Mouse (Mus musculus): Measurements from ENCODE around the gene Cebpz. TPM values are rescaled to one million over a fixed set of nuclear protein-coding genes. Genes with fewer than 3 reads are reported as not detected.
A peak's percentile ranks its signal among the peaks of the same experiment; 100 is the strongest.

Cebpz gene
- polyA plus RNA-seq, 1 experiment from 2014 or later, result 72.3 TPM

DNA sequence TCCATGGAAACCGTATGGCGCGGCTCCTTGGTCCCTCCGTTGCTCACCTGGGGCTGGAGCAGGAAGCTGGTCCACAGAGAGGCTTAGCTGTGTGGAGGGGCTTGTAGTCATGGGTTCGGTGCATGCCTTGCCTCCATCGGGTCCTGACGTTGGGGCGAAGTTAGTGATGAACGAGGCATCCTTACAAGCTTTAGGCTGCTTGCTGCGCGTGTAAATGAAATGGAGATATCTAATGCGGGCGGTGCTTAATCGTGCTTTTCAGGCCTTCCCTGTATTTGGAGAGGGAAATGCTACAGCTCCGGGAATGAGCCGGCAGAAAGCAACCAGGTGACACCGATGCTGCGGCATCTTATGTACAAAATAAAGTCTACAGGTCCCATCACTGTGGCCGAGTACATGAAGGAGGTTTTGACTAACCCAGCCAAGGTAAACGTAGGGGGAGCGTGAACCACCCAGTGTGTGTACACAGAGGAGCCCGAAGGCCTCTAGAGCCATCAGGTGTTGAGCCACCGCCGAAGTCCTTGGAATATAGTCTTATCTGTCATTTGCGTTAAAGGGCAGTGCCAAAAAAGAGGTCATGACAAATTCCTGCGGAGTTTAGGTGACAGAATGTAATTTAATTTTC is 475 bp upstream of the Cebpz start:
- Histone ChIP-seq H3K36me3 (ENCODE audit: poor library complexity, severe bottlenecking) (peaks cover 47% of the 10 kb centered on the region), H3K4me2 (peak overlapping the region; percentile 70), H3K9me3 (replicated peaks) (no peaks in the 10 kb centered on the region), H3K4me1 (peaks cover 36% of the 10 kb centered on the region), H3K27me3 (no peaks in the 10 kb centered on the region), H3K9ac (peak overlapping the region; percentile 76), H3K4me3 (peak overlapping the region; percentile 89), H3K27ac (0 out of 2 replicates have a peak overlapping the region, but pooled peaks have one; percentile 31)
- peak; percentile 29; the same call in 1 of the 2 replicates for ATAC-seq
- WGBS, result 10% methylated on average over 26 of the region's 26 CpGs

DNA sequence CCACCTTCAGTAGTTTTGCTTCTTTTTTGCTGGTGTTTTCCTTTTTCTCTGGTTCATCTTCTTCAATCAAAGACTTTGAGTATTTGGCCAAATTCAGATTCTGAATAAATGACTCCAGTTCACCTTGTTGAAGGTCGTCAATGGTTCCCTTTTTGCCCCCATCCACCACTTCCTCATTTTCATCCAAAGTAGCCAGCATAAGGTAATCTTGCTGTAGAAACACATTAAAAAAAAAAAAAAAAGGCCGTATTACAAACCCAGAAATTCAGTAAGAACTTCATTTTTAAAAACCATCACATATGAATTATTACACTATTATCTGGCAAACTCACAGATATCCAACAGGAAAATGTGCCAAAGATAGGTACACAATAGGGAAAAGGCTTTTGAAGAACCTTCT is 1.0 kb downstream of the Cebpz start:
- Histone ChIP-seq H3K9ac (peak overlapping the region; percentile 76), H3K4me3 (peak overlapping the region; percentile 89), H3K36me3 (ENCODE audit: poor library complexity, severe bottlenecking) (peaks cover 49% of the 10 kb centered on the region), H3K27me3 (no peaks in the 10 kb centered on the region), H3K4me2 (peak overlapping the region; percentile 70), H3K27ac (no peak overlapping the region), H3K4me1 (peaks cover 36% of the 10 kb centered on the region), H3K9me3 (replicated peaks) (no peaks in the 10 kb centered on the region)
- no peak for ATAC-seq
- WGBS, result 89% methylated on average over 2 of the region's 2 CpGs

DNA sequence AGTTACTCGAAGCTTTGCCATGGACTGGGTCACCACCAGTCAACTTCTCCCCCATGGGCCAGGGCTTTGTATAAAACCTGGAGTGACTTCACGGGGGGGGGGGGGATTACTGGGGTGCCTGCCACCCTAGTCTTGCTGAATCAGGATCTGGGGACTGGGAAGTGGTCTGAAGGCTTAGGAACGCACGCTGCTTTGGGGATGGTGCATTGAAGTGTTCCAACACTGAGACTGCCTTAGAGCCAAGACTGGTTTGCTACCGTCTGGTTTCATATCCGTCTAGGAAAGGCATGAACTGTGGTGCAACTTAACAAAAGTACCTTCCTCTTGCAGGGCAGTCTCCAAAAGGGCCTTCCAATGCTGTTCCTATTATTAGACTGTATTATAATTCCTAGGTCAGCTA is 19.2 kb downstream of the Cebpz start:
- H3K9me3 ChIP-seq (replicated peaks), result no peaks in the 10 kb centered on the region
- 0 out of 2 replicates have a peak overlapping the region, but pooled peaks have one; percentile 78 for H3K9ac ChIP-seq
- no peak overlapping the region for H3K27ac ChIP-seq
- peaks cover 37% of the 10 kb centered on the region for H3K36me3 ChIP-seq (ENCODE audit: poor library complexity, severe bottlenecking)
- H3K4me2 ChIP-seq, result peak overlapping the region; percentile 77
- no peaks in the 10 kb centered on the region for H3K27me3 ChIP-seq
- H3K4me3 ChIP-seq, result no peak overlapping the region
- WGBS, result 38% methylated on average over 6 of the region's 6 CpGs
- ATAC-seq, result no peak
- H3K4me1 ChIP-seq, result peaks cover 20% of the 10 kb centered on the region

DNA sequence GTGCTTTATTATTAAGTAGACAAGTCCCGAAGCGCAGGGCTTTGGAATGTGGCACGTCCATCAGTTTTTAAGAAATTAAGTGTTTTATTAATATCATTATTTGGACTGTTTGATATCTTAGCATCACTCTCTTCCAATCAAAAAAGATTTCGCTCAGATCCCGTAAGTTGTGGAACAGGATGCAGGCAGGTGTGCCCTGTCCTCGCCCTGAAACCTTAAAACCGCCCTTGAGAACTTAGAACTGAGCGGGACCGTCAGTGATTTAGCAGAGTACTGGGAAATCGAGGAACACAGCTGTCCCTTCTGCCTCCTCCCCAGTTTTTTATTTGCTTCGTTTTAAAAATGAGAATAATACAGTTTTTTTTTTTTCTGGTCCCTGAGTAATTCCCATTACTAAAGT is 20.0 kb downstream of the Cebpz start:
- H3K9ac ChIP-seq, result peak overlapping the region; percentile 78
- peaks cover 30% of the 10 kb centered on the region for H3K36me3 ChIP-seq (ENCODE audit: poor library complexity, severe bottlenecking)
- H3K4me3 ChIP-seq, result peak overlapping the region; percentile 65
- ATAC-seq, result peak; percentile 19
- H3K27ac ChIP-seq, result peak overlapping the region; percentile 75
- H3K27me3 ChIP-seq, result no peaks in the 10 kb centered on the region
- no peaks in the 10 kb centered on the region for H3K9me3 ChIP-seq (replicated peaks)
- 3% methylated on average over 11 of the region's 11 CpGs for WGBS
- H3K4me2 ChIP-seq, result peak overlapping the region; percentile 77
- H3K4me1 ChIP-seq, result peaks cover 20% of the 10 kb centered on the region

DNA sequence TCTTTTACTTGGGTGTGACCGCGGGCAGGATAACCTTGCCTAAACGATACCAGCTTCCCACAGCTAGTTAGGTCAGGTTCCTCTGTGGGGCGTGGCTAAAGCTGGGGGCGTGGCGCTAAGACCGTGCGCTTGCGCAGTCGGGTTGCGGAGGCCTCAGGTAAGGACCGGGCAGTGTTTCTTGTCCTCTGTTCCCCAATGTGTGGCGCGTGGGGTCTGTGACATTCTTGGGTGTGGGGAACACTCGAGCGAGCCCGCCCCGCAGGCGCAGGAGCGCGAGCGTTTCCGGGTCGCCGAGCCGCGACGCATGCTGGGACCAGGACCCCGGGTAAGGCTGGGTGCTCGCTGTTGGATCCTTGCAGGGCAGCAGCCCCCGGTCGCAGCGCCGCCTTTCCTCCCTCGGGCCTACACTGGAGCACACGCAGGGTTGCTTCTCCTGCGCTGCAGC is 20.5 kb downstream of the Cebpz start, which contains the start of gene Cebpzos:
Gene Cebpzos, plus strand, starts transcription at position 132 of the 445 bp plus-strand sequence.
- Histone ChIP-seq H3K9me3 (replicated peaks) (no peaks in the 10 kb centered on the region), H3K36me3 (ENCODE audit: poor library complexity, severe bottlenecking) (peaks cover 25% of the 10 kb centered on the region), H3K4me1 (peaks cover 20% of the 10 kb centered on the region), H3K27me3 (no peaks in the 10 kb centered on the region), H3K27ac (peak within 1 kb of the TSS; percentile 75), H3K4me2 (peak within 1 kb of the TSS; percentile 77), H3K9ac (peak within 1 kb of the TSS; percentile 78), H3K4me3 (peak within 1 kb of the TSS; percentile 65)
- under 1% methylated on average over 37 of the region's 37 CpGs for WGBS
- ATAC-seq, result peak; percentile 93

DNA sequence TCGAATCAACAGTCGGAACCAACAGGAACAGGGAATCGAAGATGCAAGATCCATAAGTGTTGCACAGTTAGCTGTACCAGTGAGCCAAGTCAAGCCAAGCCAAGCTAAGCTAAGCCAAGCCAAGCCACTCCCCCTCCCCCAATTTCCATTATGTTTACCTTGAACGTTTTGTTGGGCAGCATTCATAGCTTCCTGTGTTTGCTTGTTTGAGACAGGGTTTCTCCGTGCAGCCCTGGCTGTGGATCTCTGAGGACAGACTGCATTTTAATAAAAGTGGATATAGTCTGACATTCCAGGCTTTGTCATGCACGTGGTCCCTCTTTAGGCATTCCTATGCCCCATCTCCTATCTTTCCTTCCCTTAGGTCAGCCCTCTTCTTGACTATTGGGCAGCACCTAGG is 21.1 kb downstream of the Cebpz start:
- WGBS, result 51% methylated on average over 6 of the region's 6 CpGs
- Histone ChIP-seq H3K36me3 (ENCODE audit: poor library complexity, severe bottlenecking) (peaks cover 20% of the 10 kb centered on the region), H3K4me3 (peak overlapping the region; percentile 65)

DNA sequence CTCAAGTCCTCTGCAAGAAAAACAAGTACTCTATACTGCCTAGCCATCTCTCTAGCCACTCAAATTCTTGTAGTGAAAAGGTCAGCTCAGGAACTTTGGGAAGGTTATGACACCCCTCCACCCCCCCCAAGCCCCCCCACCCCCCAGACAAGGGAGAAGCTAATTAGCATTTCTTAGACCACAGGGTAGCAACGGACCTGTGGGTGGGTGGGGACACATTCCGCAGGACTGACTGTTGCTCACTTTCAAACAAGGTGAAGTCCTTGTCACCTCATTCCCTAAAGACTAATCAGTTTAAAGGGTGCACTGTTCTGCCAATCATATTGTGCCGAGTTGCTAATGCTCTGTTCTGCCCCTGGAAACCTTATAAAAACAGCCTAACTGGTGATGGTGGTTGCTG is 22.9 kb downstream of the Cebpz start:
- Histone ChIP-seq H3K4me2 (no peak overlapping the region), H3K27me3 (no peaks in the 10 kb centered on the region), H3K9ac (no peak overlapping the region), H3K36me3 (ENCODE audit: poor library complexity, severe bottlenecking) (peaks cover 6% of the 10 kb centered on the region), H3K27ac (no peak overlapping the region), H3K4me3 (no peak overlapping the region), H3K4me1 (peaks cover 20% of the 10 kb centered on the region), H3K9me3 (replicated peaks) (no peaks in the 10 kb centered on the region)
- 70% methylated on average over 3 of the region's 3 CpGs for WGBS
- ATAC-seq, result no peak

More for the DNA sequence above, 21.1 kb downstream of the Cebpz start:
- Histone ChIP-seq H3K4me2 (peak overlapping the region; percentile 77), H3K9me3 (replicated peaks) (no peaks in the 10 kb centered on the region), H3K9ac (peak overlapping the region; percentile 78), H3K27ac (peak overlapping the region; percentile 75; the same call in 1 of the 2 replicates), H3K27me3 (no peaks in the 10 kb centered on the region), H3K4me1 (peaks cover 20% of the 10 kb centered on the region)
- peak; percentile 42 for ATAC-seq

DNA sequence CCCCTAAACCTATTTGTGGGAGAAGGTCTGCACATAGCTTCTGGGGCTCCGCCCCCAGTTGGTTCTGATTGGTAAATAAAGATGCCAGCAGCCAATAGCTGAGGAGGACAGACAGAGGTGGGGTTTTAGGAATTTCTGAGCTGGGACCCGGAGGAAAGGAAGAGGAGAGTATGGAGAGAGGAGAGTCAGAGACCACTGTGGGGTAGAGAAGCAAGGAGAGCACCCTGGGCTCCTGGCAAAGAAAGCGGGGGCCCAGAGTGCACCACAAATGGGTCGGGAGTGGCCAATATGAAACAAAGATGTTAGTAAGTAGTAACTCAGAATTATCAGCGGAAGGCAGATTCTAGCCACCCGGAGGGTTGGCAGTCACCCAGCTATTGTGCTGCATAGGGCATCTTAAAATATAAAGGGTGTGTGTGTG is 24.0 kb downstream of the Cebpz start:
- H3K4me2 ChIP-seq, result peak overlapping the region; percentile 56
- no peaks in the 10 kb centered on the region for H3K9me3 ChIP-seq (replicated peaks)
- H3K27me3 ChIP-seq, result no peaks in the 10 kb centered on the region
- H3K4me1 ChIP-seq, result peaks cover 17% of the 10 kb centered on the region
- no peaks in the 10 kb centered on the region for H3K36me3 ChIP-seq (ENCODE audit: poor library complexity, severe bottlenecking)
- peak; percentile 69 for ATAC-seq
- peak overlapping the region; percentile 28; the same call in 1 of the 2 replicates for H3K9ac ChIP-seq
- whole genome bisulfite sequencing, result 33% methylated on average over 6 of the region's 6 CpGs
- peak overlapping the region; percentile 33 for H3K4me3 ChIP-seq
- H3K27ac ChIP-seq, result no peak overlapping the region

- H3K4me2 ChIP-seq, result no peak overlapping the region
- WGBS, result 81% methylated on average over 2 of the region's 2 CpGs
- no peak for ATAC-seq
- no peaks in the 10 kb centered on the region for H3K4me1 ChIP-seq
- H3K27ac ChIP-seq, result no peak overlapping the region
- H3K9me3 ChIP-seq (replicated peaks), result no peaks in the 10 kb centered on the region
- H3K27me3 ChIP-seq, result no peaks in the 10 kb centered on the region
- no peak overlapping the region for H3K4me3 ChIP-seq
- H3K36me3 ChIP-seq (ENCODE audit: poor library complexity, severe bottlenecking), result no peaks in the 10 kb centered on the region
- no peak overlapping the region for H3K9ac ChIP-seq
Measured at GRCm38 (mm10) chr17:78909374-78909773, 27.5 kb downstream of the Cebpz start.

GRCm38 (mm10) chr17:78906892-78907291 is 30.0 kb downstream of the Cebpz start, which contains the start of gene Sult6b1:
Sult6b1 (minus strand) TSS chr17:78906992.
- Histone ChIP-seq H3K4me2 (no peak within 1 kb of the TSS), H3K36me3 (ENCODE audit: poor library complexity, severe bottlenecking) (no peaks in the 10 kb centered on the region), H3K4me1 (no peaks in the 10 kb centered on the region), H3K27ac (no peak within 1 kb of the TSS), H3K4me3 (no peak within 1 kb of the TSS), H3K9ac (no peak within 1 kb of the TSS), H3K27me3 (no peaks in the 10 kb centered on the region), H3K9me3 (replicated peaks) (no peaks in the 10 kb centered on the region)
- WGBS, result 87% methylated on average over 5 of the region's 5 CpGs
- ATAC-seq, result no peak

GRCm38 (mm10) chr17:78903158-78903557 is 33.7 kb downstream of the Cebpz start:
- Histone ChIP-seq H3K36me3 (ENCODE audit: poor library complexity, severe bottlenecking) (no peaks in the 10 kb centered on the region), H3K4me3 (no peak overlapping the region), H3K27ac (no peak overlapping the region), H3K9ac (no peak overlapping the region), H3K9me3 (replicated peaks) (no peaks in the 10 kb centered on the region), H3K4me1 (no peaks in the 10 kb centered on the region), H3K4me2 (no peak overlapping the region), H3K27me3 (no peaks in the 10 kb centered on the region)
- no peak for ATAC-seq
- WGBS, result 83% methylated on average over 2 of the region's 2 CpGs

DNA sequence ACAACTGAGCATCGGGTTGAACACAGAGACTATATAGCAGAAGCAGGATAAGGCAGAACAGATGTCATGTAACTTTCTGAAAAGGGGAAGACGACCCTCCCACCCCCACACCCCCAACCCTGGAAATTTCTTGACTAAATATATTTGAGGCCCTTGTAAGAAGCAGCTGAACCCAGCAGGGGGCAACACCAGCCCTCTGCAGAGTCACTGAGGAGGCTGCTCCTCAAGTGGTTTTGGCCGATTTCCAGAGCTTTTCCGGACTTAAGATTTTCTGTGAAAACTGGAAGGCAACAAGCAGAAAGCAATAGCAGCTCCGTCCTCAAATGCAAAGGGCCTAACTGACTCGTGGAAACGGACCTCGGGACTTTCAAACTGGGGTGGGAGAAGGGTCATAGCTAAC is 41.5 kb downstream of the Cebpz start:
- Histone ChIP-seq H3K4me2 (peak overlapping the region; percentile 27; the same call in 1 of the 2 replicates), H3K4me1 (peaks cover 3% of the 10 kb centered on the region; the same call in 1 of the 2 replicates), H3K27ac (no peak overlapping the region), H3K36me3 (ENCODE audit: poor library complexity, severe bottlenecking) (no peaks in the 10 kb centered on the region), H3K9me3 (replicated peaks) (no peaks in the 10 kb centered on the region), H3K4me3 (no peak overlapping the region), H3K27me3 (no peaks in the 10 kb centered on the region), H3K9ac (no peak overlapping the region)
- 39% methylated on average over 8 of the region's 8 CpGs for WGBS
- no peak for ATAC-seq
